8 mouse cellular contexts compared by ENCODE assay signal in the genomic region with DNA sequence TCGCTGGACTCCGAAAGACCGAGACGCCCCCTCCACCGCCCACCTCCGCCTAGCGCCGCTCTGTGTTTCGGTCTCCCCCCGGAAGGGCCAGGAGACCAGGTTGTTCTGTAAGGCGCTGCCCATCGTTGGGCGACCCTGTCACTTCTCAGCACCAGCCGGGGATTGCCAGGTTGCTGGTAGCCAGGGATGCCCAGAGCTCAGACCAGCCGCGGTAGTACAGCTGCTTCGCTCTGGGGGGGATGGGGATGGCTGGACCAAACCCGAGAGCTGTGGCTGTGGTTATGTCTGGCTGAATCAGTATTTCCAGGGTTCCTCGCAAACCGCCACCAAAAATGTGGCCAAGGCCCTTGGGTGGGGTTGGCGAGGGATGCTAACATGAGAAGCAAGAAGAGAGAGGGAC. TPM values are rescaled to one million over a fixed set of nuclear protein-coding genes. Genes with fewer than 3 reads are reported as not detected.
A peak's percentile ranks its signal among the peaks of the same experiment; 100 is the strongest.
DNase-seq lines count a peak whose midpoint lies in the region; ATAC-seq and TF ChIP-seq lines count a peak whose summit lies in the region.

No protein-coding gene starts in this region.

- H3K9me3 ChIP-seq in embryonic facial prominence, embryonic 13.5 days: no peaks in the 10 kb centered on the region
- H3K9me3 ChIP-seq in intestine, postnatal 0 days (ENCODE audit: control insufficient read depth): no peaks in the 10 kb centered on the region
- H3K9me3 ChIP-seq in neural tube, embryonic 14.5 days (ENCODE audit: control insufficient read depth, low read length): no peaks in the 10 kb centered on the region

- peaks cover 25% of the 10 kb centered on the region for H3K4me1 ChIP-seq in embryonic facial prominence, embryonic 13.5 days
- H3K4me1 ChIP-seq in intestine, postnatal 0 days (replicated peaks; ENCODE audit: control insufficient read depth, insufficient read depth, low read length): peaks cover 6% of the 10 kb centered on the region
- peaks cover 25% of the 10 kb centered on the region for H3K4me1 ChIP-seq in neural tube, embryonic 14.5 days (ENCODE audit: control insufficient read depth, insufficient read depth, low read length)

- TF ChIP-seq CTCF in left cerebral cortex, adult 2 months (IDR thresholded peaks at IDR 0.05): no peak
- TF ChIP-seq CTCF in intestine, postnatal 0 days (IDR thresholded peaks at IDR 0.05; ENCODE audit: low read depth): no peak

- no peak for DNase-seq in left cerebral cortex, adult 2 months (ENCODE audit: extremely low spot score in 1 of 2, low spot score in 2 of 2)
- DNase-seq in left cerebral cortex, adult 9 months (ENCODE audit: low spot score in 2 of 2): no peak
- no peak for DNase-seq in ovary, postnatal 36 days (ENCODE audit: low spot score)
- no peak for DNase-seq in left cerebral cortex, postnatal 4 days
- no peak for DNase-seq in layer of hippocampus, adult 9-11 months

- H3K4me3 ChIP-seq in left cerebral cortex, adult 2 months: peak overlapping the region; percentile 73
- peak overlapping the region; percentile 65 for H3K4me3 ChIP-seq in embryonic facial prominence, embryonic 13.5 days
- peak overlapping the region; percentile 63 for H3K4me3 ChIP-seq in intestine, postnatal 0 days (ENCODE audit: low read depth, low read length)
- peak overlapping the region; percentile 63 for H3K4me3 ChIP-seq in neural tube, embryonic 14.5 days (ENCODE audit: low read depth, low read length)

- intact Hi-C loops in left cerebral cortex, adult 2 months (cut with DNase I): loop anchor here (2.0 to 5.0 kb wide), 2 partner anchors 72 to 122 kb away; no protein-coding TSS in a partner anchor
- intact Hi-C loops in left cerebral cortex, postnatal 4 days (cut with DNase I): loop anchor here (5.0 kb wide), 1 partner anchor 147 kb away; no protein-coding TSS in a partner anchor

- H3K4me2 ChIP-seq in embryonic facial prominence, embryonic 13.5 days: peak overlapping the region; percentile 99
- H3K4me2 ChIP-seq in intestine, postnatal 0 days (replicated peaks; ENCODE audit: low read depth): peak overlapping the region; percentile 99
- peak overlapping the region; percentile 82 for H3K4me2 ChIP-seq in neural tube, embryonic 14.5 days (ENCODE audit: low read depth, low read length)

- peak overlapping the region; percentile 71 for H3K9ac ChIP-seq in embryonic facial prominence, embryonic 13.5 days
- H3K9ac ChIP-seq in intestine, postnatal 0 days (ENCODE audit: low read depth, low read length): no peak overlapping the region
- peak overlapping the region; percentile 65 for H3K9ac ChIP-seq in neural tube, embryonic 14.5 days (replicated peaks; ENCODE audit: low read depth, low read length)

- no peak; the same call in 1 of the 2 replicates for ATAC-seq in embryonic facial prominence, embryonic 13.5 days (ENCODE audit: insufficient number of reproducible peaks, insufficient read depth, low FRiP score, low TSS enrichment, low read depth)
- ATAC-seq in intestine, postnatal 0 days: peak; percentile 18; the same call in 1 of the 2 replicates
- ATAC-seq in neural tube, embryonic 14.5 days (ENCODE audit: low read depth): no peak; the same call in 1 of the 2 replicates

- no peaks in the 10 kb centered on the region for H3K36me3 ChIP-seq in embryonic facial prominence, embryonic 13.5 days
- H3K36me3 ChIP-seq in intestine, postnatal 0 days (ENCODE audit: control insufficient read depth, insufficient read depth): no peaks in the 10 kb centered on the region
- no peaks in the 10 kb centered on the region for H3K36me3 ChIP-seq in neural tube, embryonic 14.5 days (ENCODE audit: control insufficient read depth, insufficient read depth, low read length)

- under 1% methylated on average over 21 of the region's 21 CpGs for WGBS in embryonic facial prominence, embryonic 13.5 days
- 1% methylated on average over 21 of the region's 21 CpGs for WGBS in intestine, postnatal 0 days
- under 1% methylated on average over 21 of the region's 21 CpGs for WGBS in neural tube, embryonic 14.5 days

- peak overlapping the region; percentile 85 for H3K27ac ChIP-seq in left cerebral cortex, adult 2 months
- no peak overlapping the region for H3K27ac ChIP-seq in embryonic facial prominence, embryonic 13.5 days
- no peak overlapping the region for H3K27ac ChIP-seq in intestine, postnatal 0 days (ENCODE audit: low read depth, low read length)
- H3K27ac ChIP-seq in neural tube, embryonic 14.5 days (ENCODE audit: low read depth, low read length): peak overlapping the region; percentile 77

- H3K27me3 ChIP-seq in embryonic facial prominence, embryonic 13.5 days: peaks cover 50% of the 10 kb centered on the region
- H3K27me3 ChIP-seq in intestine, postnatal 0 days (replicated peaks; ENCODE audit: control insufficient read depth, insufficient read depth, low read length): peaks cover 26% of the 10 kb centered on the region
- 0 out of 2 replicates have a peak, but pooled peaks cover 3% of the 10 kb centered on the region for H3K27me3 ChIP-seq in neural tube, embryonic 14.5 days (ENCODE audit: control insufficient read depth, insufficient read depth, low read length)

RNA-seq across cellular contexts. Expression of gene Man1c1, which starts 0.5 kb away (rescaled TPM):
- 10 to 100 TPM; 43.1 to 43.6 TPM for total RNA-seq in left cerebral cortex, adult 2 months (2021)
- polyA plus RNA-seq in embryonic facial prominence, embryonic 13.5 days (2015; fragmentation: Nextera tagmentation; extraction: Ambion mirVana): 2.4 and 2.7 TPM in 2 replicates
- 1.7 TPM in 2 replicates for polyA plus RNA-seq in intestine, postnatal 0 days (2015; fragmentation: Nextera tagmentation; extraction: Ambion mirVana)
- 5.6 and 7.3 TPM in 2 replicates for polyA plus RNA-seq in neural tube, embryonic 14.5 days (2014; fragmentation: Nextera tagmentation; extraction: Ambion mirVana)
- 10 to 100 TPM; 12.2 to 13.7 TPM for total RNA-seq in left cerebral cortex, postnatal 4 days (2021)

Comparison
In these comparisons a context has a peak if more than half of its experiments do, and no peak if none do; other contexts are left out.
1. H3K27ac ChIP-seq: peak in left cerebral cortex, adult 2 months (single experiment) and neural tube, embryonic 14.5 days (single experiment); none in embryonic facial prominence, embryonic 13.5 days (single experiment) and intestine, postnatal 0 days (single experiment).
2. Peak in every context shown above with its lines, with median percentiles within 50 percentile points of each other: H3K4me3 ChIP-seq and H3K4me2 ChIP-seq.